Mouse (Mus musculus) adrenal gland, adult 18-20 months (tissue): ENCODE data around the gene Fndc9. TPM values are rescaled to one million over a fixed set of nuclear protein-coding genes. Genes with fewer than 3 reads are reported as not detected.
A peak's percentile ranks its signal among the peaks of the same experiment; 100 is the strongest.

ENCODE experiments used
- DNase-seq, 2 experiments: peaks; one replicate each; pipeline ENCODE4 v3.0.0; 2021 to 2022; ENCODE audit warnings: low spot score in 2 of 2
- total RNA-seq, 2 experiments: library from RNA; stranded (reverse); gene quantifications; 1 replicate in 1 of 2; 2 replicates in 1 of 2; pipeline ENCODE4 v1.2.3; 2021

The Fndc9 gene
- total RNA-seq, 2 experiments from 2014 or later: not detected

DNA sequence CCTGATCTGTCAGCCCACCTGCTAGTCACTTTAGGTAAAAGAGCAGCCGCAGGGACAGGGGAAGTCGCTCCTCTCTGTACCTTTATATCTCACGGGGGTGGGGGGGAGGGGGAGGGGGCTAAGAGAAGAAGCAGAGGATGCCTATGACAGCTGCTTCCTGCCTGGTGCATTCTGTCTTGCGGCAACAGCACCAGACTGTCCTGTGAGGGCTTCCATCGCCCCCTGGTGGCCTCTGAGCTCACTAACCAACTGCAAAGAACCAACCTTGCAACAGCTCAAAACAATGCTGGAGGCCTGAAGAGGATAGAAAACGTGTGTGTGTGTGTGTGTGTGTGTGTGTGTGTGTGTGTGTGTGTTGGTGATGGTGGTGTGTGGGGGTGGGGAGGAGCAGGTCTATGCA, 40.0 kb downstream of the Fndc9 start:
- DNase-seq: peak; percentile 67 to 69

DNA sequence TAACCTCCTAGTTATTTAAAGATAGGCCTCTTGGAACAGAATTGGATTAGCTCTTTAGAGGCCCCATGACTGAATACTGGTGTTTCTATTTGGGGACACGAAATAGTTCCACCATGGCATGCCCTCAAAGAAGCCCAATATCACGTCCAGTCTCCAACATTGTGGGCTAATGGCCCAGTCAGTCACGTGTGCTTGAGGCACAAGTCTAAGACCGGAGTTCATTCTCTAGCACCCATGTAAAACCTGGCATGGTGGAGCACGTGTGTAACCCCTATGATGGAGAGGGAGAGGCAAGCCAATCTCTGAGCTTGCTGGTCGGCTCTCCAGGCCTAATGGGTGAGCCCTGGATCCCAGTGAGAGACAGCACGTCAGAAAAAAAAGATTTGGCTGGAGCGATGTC, 40.8 kb downstream of the Fndc9 start:
- DNase-seq: no peak

DNA sequence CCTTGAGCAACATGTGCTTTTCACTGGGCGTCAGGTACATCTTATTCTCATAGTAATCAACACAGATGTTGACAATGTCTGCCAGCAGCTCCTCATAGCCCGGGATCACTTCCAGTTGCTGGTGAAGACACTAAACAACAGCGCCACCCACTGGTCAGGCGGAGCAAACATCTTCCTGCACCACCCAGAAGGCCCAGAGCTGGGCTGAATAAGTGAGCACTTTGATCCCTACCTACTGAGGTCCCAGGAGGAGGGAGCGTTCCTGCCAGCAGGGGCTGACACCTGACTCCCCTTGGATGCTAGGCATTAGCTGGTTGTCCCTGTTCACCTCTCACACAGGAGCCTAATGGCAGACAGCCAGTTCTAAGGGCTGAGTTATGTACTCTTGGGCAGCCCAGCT, 41.4 kb downstream of the Fndc9 start:
- DNase-seq: peak; percentile 42 to 48

DNA sequence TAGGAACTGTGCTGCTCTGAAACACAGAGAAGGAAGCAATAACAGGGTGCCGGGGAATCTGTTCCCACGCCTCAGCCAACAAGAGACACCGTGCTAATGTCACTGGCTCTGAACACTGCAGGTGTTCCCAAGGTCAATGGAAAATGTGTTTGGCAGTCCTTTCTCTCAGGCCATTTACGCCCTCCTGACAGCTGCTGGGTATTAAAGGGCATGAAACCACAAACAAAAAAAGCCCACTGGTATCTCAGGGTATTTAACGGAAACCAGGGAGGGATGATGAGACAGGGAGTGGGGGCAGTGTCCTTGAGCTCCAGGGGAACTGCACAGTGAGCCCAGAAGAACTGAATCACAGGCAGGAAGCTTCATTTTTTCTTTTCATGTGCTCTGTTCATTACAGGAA, 42.8 kb downstream of the Fndc9 start:
- no peak for DNase-seq

DNA sequence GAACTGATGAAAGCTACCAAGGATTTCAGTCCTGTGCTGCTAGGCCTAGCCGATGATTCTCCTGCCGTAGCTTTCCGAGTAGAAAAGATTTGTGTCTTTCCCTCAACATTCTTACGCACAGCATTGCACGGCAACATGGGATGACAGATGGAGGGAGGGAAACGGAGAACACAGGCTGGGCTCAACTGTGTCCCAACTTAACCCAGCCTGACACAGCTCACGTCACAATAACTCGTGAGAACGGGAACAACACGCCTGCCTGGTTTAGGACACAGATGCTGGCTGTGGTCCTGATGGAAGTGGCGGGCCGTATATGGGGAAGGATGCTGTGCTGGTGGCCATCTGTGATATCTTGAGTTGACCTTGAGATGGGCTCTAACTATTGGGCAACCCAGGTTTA, 43.4 kb downstream of the Fndc9 start:
- no peak for DNase-seq

DNA sequence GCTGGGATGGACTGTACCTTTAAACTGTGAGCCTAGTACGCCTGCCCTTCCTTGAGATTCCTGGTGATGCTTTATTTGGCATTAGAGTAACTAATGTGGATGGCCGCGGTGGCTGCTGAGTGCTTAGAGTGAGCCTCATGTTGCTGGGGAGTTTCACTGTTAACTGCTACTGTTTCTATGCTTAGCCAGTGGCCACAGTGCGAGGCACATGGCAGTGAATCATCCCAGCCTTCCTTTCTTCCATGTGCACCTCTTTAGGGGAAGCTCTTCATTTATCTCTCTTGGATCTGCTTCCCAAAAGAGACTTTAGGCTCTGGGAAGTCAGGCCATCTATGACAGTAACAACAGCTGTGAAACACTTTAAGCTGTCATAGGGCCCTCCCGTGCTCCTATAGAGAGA, 47.3 kb downstream of the Fndc9 start:
- DNase-seq: no peak

DNA sequence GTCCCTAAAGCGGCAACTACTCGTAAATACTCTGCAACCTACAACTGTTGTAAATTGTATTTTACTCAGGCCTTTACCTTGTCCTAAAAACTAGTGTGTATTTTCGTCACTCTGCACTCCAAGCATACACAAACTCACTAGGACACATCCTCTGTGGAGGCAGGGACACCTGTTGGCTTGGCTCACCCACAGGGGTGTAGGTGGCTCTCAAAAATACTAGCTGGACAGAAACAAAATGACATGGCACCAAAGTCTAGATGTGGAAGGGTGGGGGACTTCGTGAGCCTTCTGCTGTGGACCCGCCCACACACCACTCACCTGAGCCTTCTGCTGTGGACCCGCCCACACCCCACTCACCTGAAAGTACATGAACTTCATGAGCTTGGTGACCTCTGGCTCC, 48.5 kb downstream of the Fndc9 start:
- no peak for DNase-seq

DNA sequence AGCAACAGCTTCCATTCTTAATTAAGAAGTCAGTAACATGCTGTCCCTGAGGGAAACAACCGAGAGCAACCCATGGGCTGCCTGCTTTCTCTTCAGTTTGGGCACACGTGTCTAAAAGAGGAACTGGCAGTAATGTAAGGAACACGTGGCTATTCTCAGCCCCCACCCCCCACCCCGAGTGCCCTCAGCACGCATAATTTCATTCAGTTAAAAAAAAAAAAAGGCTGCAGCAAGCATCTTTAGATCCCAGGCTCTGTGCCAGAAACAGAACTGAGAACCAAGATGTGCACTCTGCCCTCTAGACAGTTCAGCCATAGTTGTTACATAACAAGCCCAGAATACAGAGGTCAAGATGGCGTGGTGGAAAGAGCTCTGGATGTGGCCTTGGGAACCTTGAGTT, 51.5 kb downstream of the Fndc9 start:
- no peak for DNase-seq

DNA sequence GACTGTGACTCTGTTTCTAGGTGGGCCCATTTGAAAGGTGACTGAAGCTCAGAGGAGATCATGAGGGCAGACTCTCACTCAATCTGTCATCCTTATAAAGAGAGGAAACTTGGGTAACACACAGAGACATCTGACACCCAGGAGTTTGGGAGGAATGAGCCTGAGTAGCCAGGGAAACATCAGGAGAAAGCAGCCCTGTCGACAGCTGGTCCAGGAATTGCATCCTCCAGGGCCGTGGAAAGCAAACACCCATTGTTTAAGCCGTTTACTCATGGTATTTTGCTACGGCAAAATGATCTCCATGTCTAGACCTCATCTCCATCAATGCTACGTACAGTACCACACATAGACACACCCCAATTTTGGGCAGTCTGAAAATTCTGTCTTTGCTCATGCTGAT, 52.8 kb downstream of the Fndc9 start:
- DNase-seq: no peak

DNA sequence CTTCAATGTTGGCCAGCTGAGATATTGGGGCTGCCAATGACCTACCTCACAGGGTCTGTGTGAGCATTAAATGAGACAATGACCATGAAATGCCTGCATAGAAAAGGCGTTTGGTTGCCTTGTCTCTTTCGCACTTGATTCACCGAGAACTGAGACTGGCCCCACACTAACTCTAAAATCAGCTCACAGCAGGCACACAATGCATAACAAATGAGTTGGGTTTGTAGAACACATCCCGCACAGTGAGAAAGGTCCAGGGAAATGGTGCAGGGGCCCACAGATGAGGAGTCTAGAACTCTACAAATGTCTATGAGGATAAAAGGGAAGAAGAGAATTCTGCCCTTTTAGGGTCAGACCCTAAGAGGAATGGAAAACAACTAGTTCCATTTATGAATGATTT, 53.7 kb downstream of the Fndc9 start:
- no peak for DNase-seq

Other genes starting within 250 kb of the Fndc9 start
- gene Gm12166, start 183.2 kb upstream of the Fndc9 start, total RNA-seq: 1 to 10 TPM; 3.1 to 3.3 TPM
- gene Adam19, start 179.5 kb upstream of the Fndc9 start, total RNA-seq: 1 to 10 TPM; 1.5 to 3.5 TPM
- gene Nipal4, start 69.0 kb upstream of the Fndc9 start, total RNA-seq: not detected
- gene Cyfip2, start 77.3 kb downstream of the Fndc9 start, total RNA-seq: 10 to 100 TPM; 55.9 to 77.0 TPM
- gene Itk, start 154.0 kb downstream of the Fndc9 start, total RNA-seq: under 1 TPM; 0.23 to 0.58 TPM
- gene Fam71b, start 161.0 kb downstream of the Fndc9 start, total RNA-seq: not detected
- 10 to 100 TPM; 44.6 to 53.3 TPM for gene Med7, start 201.4 kb downstream of the Fndc9 start, total RNA-seq
- gene Havcr2, start 219.4 kb downstream of the Fndc9 start, total RNA-seq: 1 to 10 TPM; 3.0 to 3.4 TPM